Mouse (Mus musculus) liver, adult 2 months (tissue): ENCODE measurements around the gene Usf1.

Source experiments
- CTCF ChIP-seq: fragments of 200-500 bp; IDR thresholded peaks from 2 replicates; pipeline ENCODE4 v1.5.1; 2011; ENCODE audit warnings: low read depth, low read length, control low read depth
- POLR2A ChIP-seq: fragments of 200-500 bp; IDR thresholded peaks from 2 replicates; pipeline ENCODE4 v1.6.1; 2011; ENCODE audit warnings: low read length, control low read depth; ENCODE audit not compliant: insufficient read depth; ENCODE audit errors: extremely low read depth

GRCm38 (mm10) chr1:171438014-171438670 lies 27.0 kb downstream of the Usf1 start:
- TF ChIP-seq POLR2A (no peak), CTCF (no peak)
